Mouse (Mus musculus) lung, adult 10 weeks (tissue): ENCODE results near the gene Apeh. TPM values are rescaled to one million over a fixed set of nuclear protein-coding genes. Genes with fewer than 3 reads are reported as not detected.

ENCODE experiments used
- polyA plus RNA-seq: library from polyadenylated mRNA; stranded (reverse); fragments of 350-450 nt; fragmentation: Illumina TruSeq; extraction: RNeasy Lipid Tissue Mini Kit (QIAGEN cat#74804); gene quantifications from one replicate; pipeline ENCODE4 v1.2.3, GENCODE M21; 2014; ENCODE audit warnings: low read depth, low replicate concordance; ENCODE audit not compliant: insufficient read depth

The Apeh gene
- polyA plus RNA-seq = 37.5 TPM

DNA sequence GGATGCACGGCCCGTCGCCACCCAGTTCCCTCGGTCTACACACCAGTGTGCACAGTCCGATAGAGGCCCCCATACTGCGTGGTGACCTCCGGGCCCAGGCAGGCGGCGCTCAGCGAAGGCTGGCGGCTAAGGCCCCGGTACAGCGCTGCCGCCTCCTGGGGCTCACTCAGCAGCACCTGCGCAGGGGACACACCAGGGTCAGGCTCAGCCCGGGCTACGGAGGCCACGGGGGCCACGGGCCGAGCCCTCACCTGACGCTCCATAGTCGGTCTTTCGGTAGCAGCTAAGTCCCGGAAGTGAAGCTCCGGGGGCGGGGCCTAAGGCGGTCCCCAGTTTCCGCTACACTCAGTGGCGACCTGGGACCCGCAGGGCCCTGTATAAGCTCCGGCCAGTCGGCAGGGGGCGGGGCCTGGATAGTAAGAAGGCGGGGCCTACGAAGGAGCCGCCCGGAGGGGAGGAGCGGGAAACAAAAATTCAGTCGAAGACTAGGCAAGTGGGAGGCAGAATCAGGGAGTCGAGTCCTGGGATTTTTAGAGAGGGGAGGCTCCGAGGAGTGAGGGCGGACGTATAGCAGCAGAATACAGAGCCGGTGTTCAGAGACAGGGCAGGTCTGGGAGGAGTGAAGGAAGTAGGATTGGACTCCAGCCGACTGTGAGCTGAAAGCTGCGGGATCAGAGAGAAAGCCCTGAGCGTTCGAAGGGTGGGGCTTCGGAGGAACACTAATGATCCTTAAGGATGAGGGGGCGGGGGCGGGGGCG is at the start of gene Apeh:
Apeh (minus strand) TSS at position 423 of the 758 bp plus-strand sequence.

DNA sequence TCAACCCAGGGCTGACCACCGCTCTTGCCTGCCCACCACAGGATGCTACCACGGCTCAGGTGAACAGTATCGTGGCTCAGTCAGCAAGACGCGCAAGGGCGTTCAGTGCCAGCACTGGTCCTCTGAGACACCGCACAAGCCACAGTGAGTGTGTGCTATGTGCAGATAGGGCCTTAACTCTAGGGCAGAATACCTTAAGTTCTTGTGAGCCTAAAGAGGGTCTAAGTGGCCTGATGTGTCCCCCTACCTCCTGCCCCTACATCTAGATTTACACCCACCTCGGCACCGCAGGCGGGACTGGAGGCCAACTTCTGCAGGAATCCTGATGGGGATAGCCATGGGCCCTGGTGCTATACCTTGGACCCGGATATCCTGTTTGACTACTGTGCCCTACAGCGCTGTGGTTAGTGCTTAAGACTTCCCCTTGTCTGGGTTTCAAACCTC is 11.4 kb downstream of the Apeh start, which contains the start of gene Rnf123:
Rnf123 (minus strand) TSS at position 359 of the 444 bp plus-strand sequence.

DNA sequence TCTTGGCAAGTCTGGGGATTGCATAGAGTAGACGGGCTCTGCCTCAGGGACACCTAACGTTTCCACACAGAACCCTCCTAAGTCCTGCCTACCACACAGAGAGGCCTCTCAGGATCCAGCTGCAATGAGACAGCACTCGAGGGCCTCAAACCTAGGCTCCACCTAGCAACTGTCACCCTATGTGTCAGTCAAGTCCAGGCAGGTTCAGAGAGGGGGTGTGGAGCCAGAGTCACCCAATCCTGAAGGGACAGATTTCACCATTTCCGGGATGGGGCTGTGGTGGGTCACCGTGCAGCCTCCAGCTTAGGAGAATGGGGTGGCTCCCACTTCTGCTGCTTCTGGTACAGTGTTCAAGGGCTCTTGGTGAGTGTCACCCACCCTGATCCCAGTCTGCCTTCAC is 14.2 kb downstream of the Apeh start, which contains the start of gene Mst1:
Mst1 (plus strand) TSS at position 269 of the 400 bp plus-strand sequence.

GRCm38 (mm10) chr9:108052885-108053664 is 41.3 kb downstream of the Apeh start, which contains the start of gene Amigo3:
TSS of gene Amigo3 (plus strand) at chr9:108053159.

GRCm38 (mm10) chr9:108049016-108049455 is 45.4 kb downstream of the Apeh start, which contains the start of gene Gmppb:
TSS of gene Gmppb (plus strand) at chr9:108049242.

Other genes starting within 250 kb of the Apeh start
- 30.7 TPM for gene Rbm6, start 221.4 kb downstream of the Apeh start, polyA plus RNA-seq
- 12.0 TPM for gene Mon1a, start 206.5 kb downstream of the Apeh start, polyA plus RNA-seq
- gene Mst1r, start 187.7 kb downstream of the Apeh start, polyA plus RNA-seq = 2.1 TPM
- gene Actl11, start 166.1 kb downstream of the Apeh start, polyA plus RNA-seq = not detected
- gene Camkv, start 158.9 kb downstream of the Apeh start, polyA plus RNA-seq = 0.08 TPM
- gene Traip, start 144.5 kb downstream of the Apeh start, polyA plus RNA-seq = 0.48 TPM
- gene Uba7, start 119.1 kb downstream of the Apeh start, polyA plus RNA-seq = 37.7 TPM
- 1.2 TPM for gene Gm20661, start 111.5 kb downstream of the Apeh start, polyA plus RNA-seq
- 11.7 TPM for gene Inka1, start 108.7 kb downstream of the Apeh start, polyA plus RNA-seq
- gene Cdhr4, start 102.1 kb downstream of the Apeh start, polyA plus RNA-seq = 28.6 TPM
- gene Gm20662, start 98.3 kb downstream of the Apeh start, polyA plus RNA-seq = 0.69 TPM
- 38.8 TPM for gene Ip6k1, start 92.1 kb downstream of the Apeh start, polyA plus RNA-seq
- gene Gmppb, start 45.4 kb downstream of the Apeh start, polyA plus RNA-seq = 29.0 TPM
- 0.90 TPM for gene Amigo3, start 41.4 kb downstream of the Apeh start, polyA plus RNA-seq
- 0.99 TPM for gene Mst1, start 14.2 kb downstream of the Apeh start, polyA plus RNA-seq
- 18.4 TPM for gene Rnf123, start 11.3 kb downstream of the Apeh start, polyA plus RNA-seq
- gene Bsn, start 95.8 kb upstream of the Apeh start, polyA plus RNA-seq = 0.09 TPM
- 48.3 TPM for gene Dag1, start 169.4 kb upstream of the Apeh start, polyA plus RNA-seq
- 14.1 TPM for gene Nicn1, start 195.8 kb upstream of the Apeh start, polyA plus RNA-seq
- 5.4 TPM for gene Amt, start 202.2 kb upstream of the Apeh start, polyA plus RNA-seq
- gene Rhoa, start 211.5 kb upstream of the Apeh start, polyA plus RNA-seq = 388 TPM
- 63.8 TPM for gene Tcta, start 211.6 kb upstream of the Apeh start, polyA plus RNA-seq
- 781 TPM for gene Gpx1, start 244.3 kb upstream of the Apeh start, polyA plus RNA-seq